ENCODE assay signal across 22 mouse cellular contexts in genomic region chr4:7092957-7093356, GRCm38 (mm10).
A peak's percentile ranks its signal among the peaks of the same experiment; 100 is the strongest.
DNase-seq lines count a peak whose midpoint lies in the region; ATAC-seq and TF ChIP-seq lines count a peak whose summit lies in the region.
"Had no signal": no experiment of that assay in that cellular context is flagged by ENCODE, and none has a peak within 500 bp of the region (broad histone marks: within the 10 kb centered on the region; RNA-seq: fewer than 3 reads in every experiment).

No protein-coding gene starts in this region.

- H3K9ac ChIP-seq in lung, embryonic 14.5 days: no peak overlapping the region
- no peak overlapping the region for H3K9ac ChIP-seq in MEL (ENCODE audit: control insufficient read depth, low read depth, low read length, poor library complexity, severe bottlenecking)
- no peak overlapping the region for H3K9ac ChIP-seq in forebrain, embryonic 15.5 days (replicated peaks)
- H3K9ac ChIP-seq: embryonic facial prominence, embryonic 12.5 days; embryonic facial prominence, embryonic 15.5 days; hindbrain, embryonic 14.5 days had no signal

- WGBS in lung, embryonic 14.5 days: 75% methylated on average over 7 of the region's 7 CpGs
- 51% methylated on average over 7 of the region's 7 CpGs for WGBS in lung, adult 2 months
- 91% methylated on average over 7 of the region's 7 CpGs for WGBS in forebrain, embryonic 15.5 days

- DNase-seq in lung, embryonic 14.5 days: peak; percentile 61
- DNase-seq in lung, adult 2 months: no peak
- DNase-seq in lung, postnatal 10 days: peak; percentile 5
- DNase-seq in lung, postnatal 4 days: no peak
- DNase-seq in 416B (ENCODE audit: low read depth): peak; percentile 82
- DNase-seq in MEL (ENCODE audit: low read depth, low spot score): peak; percentile 4
- DNase-seq: adrenal gland, postnatal 10 days; adrenal gland, postnatal 36 days; cerebellum, adult 11 months; cerebellum, adult 9-10 months; cerebellum, postnatal 14 days; gastrocnemius, postnatal 25 days; heart, adult 18-20 months had no signal

- no peaks in the 10 kb centered on the region for H3K36me3 ChIP-seq in lung, embryonic 14.5 days (ENCODE audit: insufficient read depth)
- no peaks in the 10 kb centered on the region for H3K36me3 ChIP-seq in MEL (ENCODE audit: control insufficient read depth in 1 of 2, insufficient read depth in 2 of 2, low read length in 2 of 2)
- H3K36me3 ChIP-seq in forebrain, embryonic 15.5 days: no peaks in the 10 kb centered on the region
- H3K36me3 ChIP-seq: embryonic facial prominence, embryonic 12.5 days; embryonic facial prominence, embryonic 15.5 days had no signal

- H3K79me2 ChIP-seq in MEL (ENCODE audit: control insufficient read depth, insufficient read depth, low read length, poor library complexity): no peaks in the 10 kb centered on the region

- TF ChIP-seq RAD21 in MEL (IDR thresholded peaks at IDR 0.05; ENCODE audit: low read depth, low read length): no peak

- H3K27ac ChIP-seq in lung, embryonic 14.5 days (ENCODE audit: low read depth): no peak overlapping the region
- H3K27ac ChIP-seq in MEL (ENCODE audit: control insufficient read depth, low read depth, low read length): no peak overlapping the region
- no peak overlapping the region for H3K27ac ChIP-seq in forebrain, embryonic 15.5 days (replicated peaks)
- H3K27ac ChIP-seq: embryonic facial prominence, embryonic 12.5 days; embryonic facial prominence, embryonic 15.5 days; hindbrain, embryonic 14.5 days; hindbrain, postnatal 0 days had no signal

- TF ChIP-seq EP300 in MEL (IDR thresholded peaks at IDR 0.05; ENCODE audit: low read depth in 1 of 2, low read length in 2 of 2): no peak

- no peak for TF ChIP-seq CTCF in lung, embryonic 14.5 days (IDR thresholded peaks at IDR 0.05; ENCODE audit: low read depth)
- no peak for TF ChIP-seq CTCF in lung, adult 2 months (IDR thresholded peaks at IDR 0.05; ENCODE audit: insufficient read depth, low read length)
- TF ChIP-seq CTCF in MEL (IDR thresholded peaks at IDR 0.05 in 2 of 3, conservative IDR thresholded peaks at IDR 0.05 in 1 of 3; ENCODE audit: control insufficient read depth in 1 of 3, insufficient read depth in 1 of 3, low read depth in 2 of 3, low read length in 3 of 3, poor library complexity in 1 of 3, severe bottlenecking in 1 of 3): no peak

- TF ChIP-seq POLR2A in lung, adult 2 months (IDR thresholded peaks at IDR 0.05; ENCODE audit: borderline replicate concordance, extremely low read depth, low read depth, low read length): no peak
- TF ChIP-seq POLR2A in MEL (IDR thresholded peaks at IDR 0.05; ENCODE audit: control insufficient read depth in 1 of 2, insufficient read depth in 1 of 2, low read depth in 1 of 2, low read length in 2 of 2, poor library complexity in 1 of 2): no peak

- no peak for ATAC-seq in lung, embryonic 14.5 days (ENCODE audit: insufficient read depth)
- ATAC-seq in forebrain, embryonic 15.5 days (replicated peaks): no peak
- no peak for ATAC-seq in cerebellum, adult (ENCODE audit: insufficient number of reproducible peaks, low FRiP score, low TSS enrichment)
- ATAC-seq: forebrain, embryonic 14.5 days; hindbrain, postnatal 0 days; inflammation-experienced regulatory T-cells, adult 6 months; Patski had no signal

- no peaks in the 10 kb centered on the region for H3K9me3 ChIP-seq in lung, embryonic 14.5 days (ENCODE audit: low read depth, low read length)
- H3K9me3 ChIP-seq in MEL (replicated peaks; ENCODE audit: insufficient read depth, low read length): no peaks in the 10 kb centered on the region
- H3K9me3 ChIP-seq in forebrain, embryonic 15.5 days: no peaks in the 10 kb centered on the region
- H3K9me3 ChIP-seq: embryonic facial prominence, embryonic 12.5 days; embryonic facial prominence, embryonic 15.5 days had no signal

- H3K4me2 ChIP-seq in lung, embryonic 14.5 days: no peak overlapping the region
- no peak overlapping the region for H3K4me2 ChIP-seq in forebrain, embryonic 15.5 days (replicated peaks)
- H3K4me2 ChIP-seq: embryonic facial prominence, embryonic 12.5 days; embryonic facial prominence, embryonic 15.5 days; hindbrain, embryonic 14.5 days had no signal

- H3K4me3 ChIP-seq in lung, embryonic 14.5 days (ENCODE audit: low read depth, low read length): no peak overlapping the region
- H3K4me3 ChIP-seq in lung, adult 2 months (replicated peaks; ENCODE audit: extremely low read depth, low read depth, low read length): no peak overlapping the region
- no peak overlapping the region for H3K4me3 ChIP-seq in MEL (ENCODE audit: control insufficient read depth in 1 of 2, insufficient read depth in 1 of 2, low read depth in 2 of 2, low read length in 2 of 2)
- no peak overlapping the region for H3K4me3 ChIP-seq in forebrain, embryonic 15.5 days
- H3K4me3 ChIP-seq: embryonic facial prominence, embryonic 12.5 days; embryonic facial prominence, embryonic 15.5 days had no signal

- H3K4me1 ChIP-seq in lung, embryonic 14.5 days (ENCODE audit: insufficient read depth): no peaks in the 10 kb centered on the region
- H3K4me1 ChIP-seq in lung, adult 2 months (ENCODE audit: control insufficient read depth, insufficient read depth, low read length): 0 out of 2 replicates have a peak, but pooled peaks cover 3% of the 10 kb centered on the region
- H3K4me1 ChIP-seq in MEL (ENCODE audit: control insufficient read depth in 1 of 2, insufficient read depth in 2 of 2, low read length in 2 of 2): no peaks in the 10 kb centered on the region
- H3K4me1 ChIP-seq in forebrain, embryonic 15.5 days: no peaks in the 10 kb centered on the region
- H3K4me1 ChIP-seq: embryonic facial prominence, embryonic 12.5 days; embryonic facial prominence, embryonic 15.5 days had no signal

- no peaks in the 10 kb centered on the region for H3K27me3 ChIP-seq in lung, embryonic 14.5 days (ENCODE audit: insufficient read depth, low read length)
- H3K27me3 ChIP-seq in MEL (ENCODE audit: control insufficient read depth in 1 of 2, insufficient read depth in 2 of 2, low read length in 2 of 2): no peaks in the 10 kb centered on the region
- no peaks in the 10 kb centered on the region for H3K27me3 ChIP-seq in forebrain, embryonic 15.5 days
- H3K27me3 ChIP-seq: embryonic facial prominence, embryonic 12.5 days; embryonic facial prominence, embryonic 15.5 days; Patski had no signal

TF ChIP-seq in MEL, 35 proteins besides CTCF, POLR2A, EP300 and RAD21:
- no peak for TF ChIP-seq SMC3 (IDR thresholded peaks at IDR 0.05; ENCODE audit: low read depth, low read length)
- no peak for TF ChIP-seq MXI1 (IDR thresholded peaks at IDR 0.05; ENCODE audit: low read depth, low read length)
- TF ChIP-seq MAFK (IDR thresholded peaks at IDR 0.05; ENCODE audit: borderline replicate concordance, low read depth, low read length): no peak
- TF ChIP-seq POLR2AphosphoS5 (IDR thresholded peaks at IDR 0.05; ENCODE audit: borderline replicate concordance, low read depth, low read length): no peak
TF ChIP-seq in MEL: peak in this region for 0.

Comparison
In these comparisons a context has a peak if more than half of its experiments do, and no peak if none do; other contexts are left out.
1. DNase-seq: peak in lung, embryonic 14.5 days (single experiment), lung, postnatal 10 days (single experiment), 416B (single experiment) and MEL (single experiment); none in lung, adult 2 months (single experiment) and lung, postnatal 4 days (0 of 2).